Mouse (Mus musculus): ENCODE data around the gene Egfl7.

DNA sequence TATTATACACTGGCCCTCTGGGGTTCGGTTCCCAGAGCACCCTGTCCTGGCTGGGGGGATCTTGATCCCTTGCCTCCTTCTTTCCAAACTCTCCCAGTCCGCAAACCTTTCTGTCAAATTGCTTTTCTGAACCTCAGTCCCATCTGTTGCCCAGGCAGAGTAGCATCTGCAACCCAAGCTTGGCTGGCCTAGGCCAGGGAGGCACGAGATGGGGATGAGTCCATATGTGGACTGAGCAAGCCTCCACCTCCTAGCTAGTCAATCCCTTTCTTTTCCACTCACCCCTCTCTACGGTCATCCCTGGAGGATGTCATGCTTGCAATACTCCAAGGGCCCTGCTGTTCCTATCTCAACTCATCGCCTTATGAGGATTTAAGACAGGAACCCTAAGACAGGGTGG lies 22.8 kb downstream of the Egfl7 start:
- TF ChIP-seq CTCF (IDR thresholded peaks at IDR 0.05; ENCODE audit: extremely low read depth, insufficient read depth, insufficient read length, insufficient replicate concordance) = no peak
- TF ChIP-seq POLR2A (IDR thresholded peaks at IDR 0.05; ENCODE audit: low read depth, low read length) = no peak
